Mouse (Mus musculus): ENCODE measurements around the gene Rnf214. TPM values are rescaled to one million over a fixed set of nuclear protein-coding genes. Genes with fewer than 3 reads are reported as not detected.

Gene Rnf214
- polyA plus RNA-seq, 1 experiment = 0.96 TPM

DNA sequence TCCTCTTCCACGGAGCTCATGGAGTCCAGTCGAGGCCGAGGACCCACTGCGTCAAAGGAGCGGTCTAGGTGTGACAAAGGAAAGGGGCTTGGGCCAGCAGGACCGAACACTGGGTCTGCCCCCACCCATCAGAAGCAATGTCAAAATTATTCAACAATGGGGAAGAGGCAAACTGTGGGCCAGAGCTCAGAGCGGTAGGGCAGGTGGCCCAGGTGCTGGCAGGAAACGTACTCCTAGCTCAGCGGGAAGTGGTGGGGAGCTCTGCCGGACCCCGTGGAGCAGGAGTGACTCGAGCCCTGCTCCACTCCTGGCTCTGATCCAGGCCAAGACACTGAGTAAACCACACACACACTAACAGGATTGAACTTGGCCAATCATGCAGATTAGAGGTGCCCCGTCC lies 39.0 kb upstream of the Rnf214 start:
- H3K36me3 ChIP-seq (ENCODE audit: control insufficient read depth) = peaks cover 100% of the 10 kb centered on the region
- peaks cover 31% of the 10 kb centered on the region for H3K9me3 ChIP-seq (ENCODE audit: control insufficient read depth, low read length)
- H3K27me3 ChIP-seq (ENCODE audit: control insufficient read depth) = no peaks in the 10 kb centered on the region; the same call in 1 of the 2 replicates
- no peak for TF ChIP-seq GATA1 (IDR thresholded peaks at IDR 0.05; ENCODE audit: low read length)
- no peak for TF ChIP-seq TAL1 (IDR thresholded peaks at IDR 0.05; ENCODE audit: low read length)
- no peak overlapping the region for H3K4me3 ChIP-seq (replicated peaks)
- peaks cover 55% of the 10 kb centered on the region for H3K4me1 ChIP-seq (ENCODE audit: control insufficient read depth)

- Histone ChIP-seq H3K27me3 (ENCODE audit: control insufficient read depth) (no peaks in the 10 kb centered on the region; the same call in 1 of the 2 replicates), H3K4me1 (ENCODE audit: control insufficient read depth) (peaks cover 53% of the 10 kb centered on the region), H3K4me3 (replicated peaks) (no peak overlapping the region), H3K9me3 (ENCODE audit: control insufficient read depth, low read length) (peaks cover 31% of the 10 kb centered on the region), H3K36me3 (ENCODE audit: control insufficient read depth) (peaks cover 97% of the 10 kb centered on the region)
- TF ChIP-seq GATA1 (IDR thresholded peaks at IDR 0.05; ENCODE audit: low read length) (no peak), TAL1 (IDR thresholded peaks at IDR 0.05; ENCODE audit: low read length) (no peak)
These were observed 38.0 kb upstream of the Rnf214 start for GRCm38 (mm10) chr9:45944506-45945400.

DNA sequence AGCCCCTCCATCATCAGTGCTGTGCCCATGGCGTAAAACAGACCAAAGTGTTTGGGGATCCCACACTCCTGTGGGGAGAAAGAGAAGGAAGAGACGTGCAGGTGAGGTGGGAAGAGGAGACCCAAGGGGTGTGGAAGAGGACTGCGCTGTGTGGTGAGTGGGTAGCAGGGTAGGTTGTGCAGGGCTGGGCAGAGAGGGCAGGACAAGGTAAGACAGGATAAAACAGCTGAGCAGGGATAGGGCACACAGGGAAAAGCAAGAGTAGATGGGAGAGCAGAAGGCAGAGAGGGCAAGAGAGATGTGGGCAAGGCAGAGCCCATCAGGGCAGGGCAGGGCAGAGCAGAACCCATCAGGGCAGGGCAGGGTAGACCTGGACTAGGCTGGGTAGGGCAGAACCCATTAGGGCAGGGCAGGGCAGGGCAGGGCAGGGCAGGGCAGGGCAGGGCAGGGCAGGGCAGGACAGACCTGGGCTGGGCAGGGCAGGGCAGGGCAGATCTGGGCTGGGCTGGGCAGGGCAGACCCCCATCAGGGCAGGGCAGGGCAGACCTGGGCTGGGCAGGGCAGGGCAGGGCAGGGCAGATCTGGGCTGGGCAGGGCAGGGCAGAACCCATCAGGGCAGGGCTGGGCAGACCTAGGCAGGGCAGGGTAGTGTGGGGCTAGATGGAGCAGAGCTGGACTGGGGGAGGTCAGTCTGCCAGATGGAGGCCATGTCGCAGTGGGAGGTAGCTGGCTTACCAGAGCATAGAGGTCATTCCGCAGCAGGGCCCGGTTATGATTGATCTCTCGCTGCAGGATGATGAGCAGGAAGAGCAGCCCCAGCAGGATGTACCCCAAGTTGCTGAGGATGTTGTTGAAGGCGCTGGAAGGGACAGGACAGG lies 37.2 kb upstream of the Rnf214 start:
- Histone ChIP-seq H3K4me1 (ENCODE audit: control insufficient read depth) (peaks cover 53% of the 10 kb centered on the region), H3K4me3 (replicated peaks) (no peak overlapping the region), H3K36me3 (ENCODE audit: control insufficient read depth) (peaks cover 97% of the 10 kb centered on the region), H3K9me3 (ENCODE audit: control insufficient read depth, low read length) (peaks cover 31% of the 10 kb centered on the region), H3K27me3 (ENCODE audit: control insufficient read depth) (no peaks in the 10 kb centered on the region; the same call in 1 of the 2 replicates)
- TF ChIP-seq GATA1 (IDR thresholded peaks at IDR 0.05; ENCODE audit: low read length) = no peak
- TF ChIP-seq TAL1 (IDR thresholded peaks at IDR 0.05; ENCODE audit: low read length) = no peak

GRCm38 (mm10) chr9:45942916-45943315 lies 36.2 kb upstream of the Rnf214 start:
- TF ChIP-seq TAL1 (IDR thresholded peaks at IDR 0.05; ENCODE audit: low read length) (no peak), GATA1 (IDR thresholded peaks at IDR 0.05; ENCODE audit: low read length) (no peak)

DNA sequence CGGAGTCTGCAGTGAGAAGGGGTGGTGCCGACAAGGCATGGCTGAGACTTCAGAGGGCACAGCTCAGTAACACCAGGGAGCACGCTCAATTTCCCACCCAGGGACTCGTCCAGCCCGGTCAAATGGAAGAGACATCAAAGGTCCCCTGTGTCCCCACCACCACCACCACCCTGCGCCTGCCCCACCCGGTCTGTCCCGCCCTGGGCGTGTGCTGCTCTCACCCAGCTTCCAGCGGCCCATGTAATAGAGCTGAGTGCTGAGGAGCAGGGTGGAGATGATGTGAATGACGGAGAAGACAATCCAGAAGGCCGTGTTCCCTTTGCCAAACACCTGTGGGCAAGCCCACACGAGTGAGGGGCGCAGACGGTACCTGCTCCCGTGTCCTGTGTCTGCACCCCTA lies 35.8 kb upstream of the Rnf214 start:
- TF ChIP-seq GATA1 (IDR thresholded peaks at IDR 0.05; ENCODE audit: low read length) (no peak), TAL1 (IDR thresholded peaks at IDR 0.05; ENCODE audit: low read length) (no peak)
- peaks cover 31% of the 10 kb centered on the region for H3K9me3 ChIP-seq (ENCODE audit: control insufficient read depth, low read length)
- peaks cover 52% of the 10 kb centered on the region for H3K4me1 ChIP-seq (ENCODE audit: control insufficient read depth)
- H3K27me3 ChIP-seq (ENCODE audit: control insufficient read depth) = no peaks in the 10 kb centered on the region; the same call in 1 of the 2 replicates
- H3K4me3 ChIP-seq (replicated peaks) = no peak overlapping the region
- peaks cover 96% of the 10 kb centered on the region for H3K36me3 ChIP-seq (ENCODE audit: control insufficient read depth)

More at GRCm38 (mm10) chr9:45942916-45943315, 36.2 kb upstream of the Rnf214 start:
- H3K36me3 ChIP-seq (ENCODE audit: control insufficient read depth) = peaks cover 97% of the 10 kb centered on the region
- no peaks in the 10 kb centered on the region; the same call in 1 of the 2 replicates for H3K27me3 ChIP-seq (ENCODE audit: control insufficient read depth)
- H3K4me3 ChIP-seq (replicated peaks) = no peak overlapping the region
- peaks cover 31% of the 10 kb centered on the region for H3K9me3 ChIP-seq (ENCODE audit: control insufficient read depth, low read length)
- peaks cover 53% of the 10 kb centered on the region for H3K4me1 ChIP-seq (ENCODE audit: control insufficient read depth)

DNA sequence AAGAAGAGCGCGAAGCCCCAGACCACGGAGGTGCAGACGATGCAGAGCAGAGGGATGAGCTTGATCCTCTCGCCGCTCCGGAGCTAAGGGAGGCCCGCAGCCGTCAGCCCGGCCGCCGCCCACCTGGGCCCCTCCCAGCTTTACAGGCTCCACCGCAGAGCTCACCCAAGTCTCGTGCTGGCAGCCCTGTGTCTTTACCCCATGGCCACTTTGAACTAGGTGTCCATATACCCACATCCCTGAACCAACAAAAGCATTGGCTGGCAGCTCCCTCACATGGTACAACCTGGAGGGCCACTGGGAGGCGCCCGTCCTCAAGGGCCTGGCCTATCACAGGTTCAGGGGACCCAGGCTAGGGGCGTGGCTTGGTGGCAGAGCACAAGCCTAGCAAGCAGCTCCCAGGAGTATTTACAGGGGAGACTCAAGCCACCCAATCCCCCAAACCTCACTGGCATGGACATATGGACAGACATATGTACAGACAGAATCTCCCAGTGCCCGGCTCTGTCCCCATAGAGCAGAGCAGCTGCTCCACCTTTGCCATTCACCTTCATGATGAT lies 34.7 kb upstream of the Rnf214 start:
- H3K4me1 ChIP-seq (ENCODE audit: control insufficient read depth) = peaks cover 52% of the 10 kb centered on the region
- peaks cover 87% of the 10 kb centered on the region for H3K36me3 ChIP-seq (ENCODE audit: control insufficient read depth)
- no peak overlapping the region for H3K4me3 ChIP-seq (replicated peaks)
- H3K27me3 ChIP-seq (ENCODE audit: control insufficient read depth) = peaks cover 5% of the 10 kb centered on the region
- no peak for TF ChIP-seq GATA1 (IDR thresholded peaks at IDR 0.05; ENCODE audit: low read length)
- TF ChIP-seq TAL1 (IDR thresholded peaks at IDR 0.05; ENCODE audit: low read length) = no peak
- peaks cover 29% of the 10 kb centered on the region for H3K9me3 ChIP-seq (ENCODE audit: control insufficient read depth, low read length)

DNA sequence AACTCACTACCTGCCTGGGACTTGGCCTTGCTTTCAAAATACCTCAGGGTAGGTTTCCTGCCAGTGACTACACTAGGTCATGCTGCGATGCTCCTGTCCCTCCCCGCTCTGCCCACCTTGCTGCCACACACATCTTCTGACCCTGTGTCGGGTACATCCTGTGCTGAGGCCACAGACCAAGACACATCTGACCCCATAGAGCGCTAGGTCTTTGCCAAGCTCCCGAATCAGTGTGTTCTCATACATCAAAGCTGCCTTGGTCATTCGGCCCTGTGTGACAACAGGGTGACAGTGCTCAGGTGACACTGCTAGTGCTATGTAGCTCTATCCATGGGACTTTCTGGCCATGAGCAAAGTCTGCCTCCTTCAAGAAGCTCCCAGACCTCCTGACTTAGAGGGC lies 33.1 kb upstream of the Rnf214 start:
- H3K4me1 ChIP-seq (ENCODE audit: control insufficient read depth) = peaks cover 38% of the 10 kb centered on the region

DNA sequence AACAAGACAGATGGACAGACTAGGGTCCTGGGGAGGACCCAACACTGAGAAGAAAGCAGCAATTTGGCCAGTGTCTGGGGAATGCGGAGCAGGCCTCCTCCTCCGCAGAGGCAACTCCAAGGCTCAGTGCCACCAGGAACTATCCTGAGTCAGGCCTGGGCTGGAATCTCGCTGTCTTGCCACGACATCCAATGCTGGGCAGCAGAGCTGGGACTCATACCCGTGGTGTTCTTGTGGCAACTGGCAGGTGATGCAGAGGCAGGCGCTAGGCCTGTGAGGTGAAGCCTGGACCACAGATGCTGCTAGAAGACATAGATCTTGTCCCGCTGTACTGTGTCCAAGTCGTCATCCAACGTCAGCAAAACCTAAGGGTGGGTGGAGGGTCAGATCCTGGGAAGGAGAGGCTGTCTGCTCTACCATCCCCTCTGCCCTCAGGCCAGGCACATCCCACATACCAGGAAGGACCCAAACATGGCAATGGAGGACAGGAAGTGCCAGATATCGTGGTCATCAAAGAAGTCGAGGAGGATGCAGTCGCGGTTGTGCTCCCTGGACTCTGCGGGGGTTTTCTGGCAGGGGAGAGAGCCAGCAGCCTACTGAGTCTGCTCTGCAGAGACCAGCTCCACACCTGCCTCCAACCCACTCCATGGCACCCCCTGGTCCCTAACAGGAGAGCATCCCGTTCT lies 32.4 kb upstream of the Rnf214 start:
- no peak for TF ChIP-seq TAL1 (IDR thresholded peaks at IDR 0.05; ENCODE audit: low read length)
- no peak for TF ChIP-seq GATA1 (IDR thresholded peaks at IDR 0.05; ENCODE audit: low read length)
- Histone ChIP-seq H3K9me3 (ENCODE audit: control insufficient read depth, low read length) (peaks cover 9% of the 10 kb centered on the region), H3K4me3 (replicated peaks) (no peak overlapping the region), H3K27me3 (ENCODE audit: control insufficient read depth) (peaks cover 23% of the 10 kb centered on the region), H3K4me1 (ENCODE audit: control insufficient read depth) (peaks cover 31% of the 10 kb centered on the region), H3K36me3 (ENCODE audit: control insufficient read depth) (peaks cover 64% of the 10 kb centered on the region)

More for the DNA sequence above, 33.1 kb upstream of the Rnf214 start:
- peaks cover 16% of the 10 kb centered on the region for H3K9me3 ChIP-seq (ENCODE audit: control insufficient read depth, low read length)
- H3K36me3 ChIP-seq (ENCODE audit: control insufficient read depth) = peaks cover 71% of the 10 kb centered on the region
- TF ChIP-seq TAL1 (IDR thresholded peaks at IDR 0.05; ENCODE audit: low read length) = no peak
- no peak for TF ChIP-seq GATA1 (IDR thresholded peaks at IDR 0.05; ENCODE audit: low read length)
- H3K4me3 ChIP-seq (replicated peaks) = no peak overlapping the region
- H3K27me3 ChIP-seq (ENCODE audit: control insufficient read depth) = peaks cover 18% of the 10 kb centered on the region
